Mouse (Mus musculus): ENCODE data around the gene Psg21.
"Not testable (repeated sequence)": the region's sequence is repeated elsewhere in the genome, so short reads cannot be mapped to it uniquely, and the experiment has no call there.

DNA sequence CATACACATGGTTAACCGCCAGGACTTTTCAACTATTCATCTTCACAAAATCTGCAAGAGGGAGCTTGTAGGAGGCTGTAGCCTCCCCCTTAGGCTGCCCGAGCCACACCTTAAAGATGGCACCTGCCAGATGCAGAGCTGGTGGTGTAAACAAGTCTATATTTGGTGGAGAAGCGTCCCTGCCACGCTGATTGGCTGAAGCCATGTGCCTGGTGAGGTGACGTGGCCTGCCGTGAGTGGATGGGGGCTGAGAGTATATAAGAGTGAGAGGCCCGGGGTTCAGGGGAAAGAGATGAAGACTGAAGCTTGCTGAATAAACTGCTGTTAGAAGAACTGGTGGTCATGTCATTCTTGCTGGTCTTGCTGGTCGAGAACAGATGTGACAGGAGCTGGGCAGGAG is 29.6 kb downstream of the Psg21 start:
- TF ChIP-seq SRF (IDR thresholded peaks at IDR 0.05; ENCODE audit: control insufficient read depth, insufficient read length, low read depth); POLR2A (IDR thresholded peaks at IDR 0.05; ENCODE audit: insufficient read length, low read depth); TCF3 (IDR thresholded peaks at IDR 0.05; ENCODE audit: insufficient read length, low read depth); POLR2AphosphoS2 (IDR thresholded peaks at IDR 0.05; ENCODE audit: insufficient read length, low read depth); MYOG (IDR thresholded peaks at IDR 0.05; ENCODE audit: control insufficient read depth in 1 of 3, insufficient read depth in 1 of 3, insufficient read length in 2 of 3, low read depth in 2 of 3); USF1 (IDR thresholded peaks at IDR 0.05; ENCODE audit: low read depth); E2F4 (IDR thresholded peaks at IDR 0.05; ENCODE audit: insufficient read depth); MAX (IDR thresholded peaks at IDR 0.05; ENCODE audit: low read depth): not testable (repeated sequence)

All from myocyte (in vitro differentiated cells).